In genomic region chr16:72979407-72980219, GRCm38 (mm10) we compare ENCODE assay signal across 8 mouse cellular contexts.
DNase-seq lines count a peak whose midpoint lies in the region; ATAC-seq lines count a peak whose summit lies in the region.

No protein-coding gene starts in this region.

- no peak overlapping the region for H3K4me2 ChIP-seq in liver, embryonic 12.5 days
- H3K4me2 ChIP-seq in limb, embryonic 11.5 days (ENCODE audit: low read depth, severe bottlenecking) = no peak overlapping the region
- no peak overlapping the region for H3K4me2 ChIP-seq in midbrain, embryonic 16.5 days (ENCODE audit: low read length)

- H3K4me1 ChIP-seq in liver, embryonic 12.5 days = no peaks in the 10 kb centered on the region
- H3K4me1 ChIP-seq in limb, embryonic 11.5 days (ENCODE audit: control insufficient read depth, insufficient read depth, low read length) = 0 out of 2 replicates have a peak, but pooled peaks cover 4% of the 10 kb centered on the region
- H3K4me1 ChIP-seq in midbrain, embryonic 16.5 days (ENCODE audit: control insufficient read depth, insufficient read depth, low read length) = peaks cover 10% of the 10 kb centered on the region; the same call in 1 of the 2 replicates

- H3K9ac ChIP-seq in liver, embryonic 12.5 days = no peak overlapping the region
- no peak overlapping the region for H3K9ac ChIP-seq in limb, embryonic 11.5 days (ENCODE audit: low read length)
- no peak overlapping the region for H3K9ac ChIP-seq in midbrain, embryonic 16.5 days (ENCODE audit: low read depth, low read length)

- WGBS in liver, embryonic 12.5 days (ENCODE audit: insufficient replicate concordance) = 23% methylated on average over 8 of the region's 8 CpGs
- 32% methylated on average over 8 of the region's 8 CpGs for WGBS in limb, embryonic 11.5 days
- 27% methylated on average over 8 of the region's 8 CpGs for WGBS in midbrain, embryonic 16.5 days

- H3K9me3 ChIP-seq in liver, embryonic 12.5 days (replicated peaks) = no peaks in the 10 kb centered on the region
- no peaks in the 10 kb centered on the region for H3K9me3 ChIP-seq in limb, embryonic 11.5 days (ENCODE audit: control insufficient read depth, low read length)
- no peaks in the 10 kb centered on the region for H3K9me3 ChIP-seq in midbrain, embryonic 16.5 days (replicated peaks; ENCODE audit: control insufficient read depth, low read length, poor library complexity, severe bottlenecking)

- H3K36me3 ChIP-seq in liver, embryonic 12.5 days = no peaks in the 10 kb centered on the region
- peaks cover 2% of the 10 kb centered on the region; the same call in 1 of the 2 replicates for H3K36me3 ChIP-seq in limb, embryonic 11.5 days (ENCODE audit: control insufficient read depth, insufficient read depth, low read length)
- H3K36me3 ChIP-seq in midbrain, embryonic 16.5 days (ENCODE audit: control insufficient read depth, insufficient read depth, low read length) = no peaks in the 10 kb centered on the region

- ATAC-seq in liver, embryonic 12.5 days = no peak
- ATAC-seq in limb, embryonic 11.5 days (ENCODE audit: insufficient number of reproducible peaks, low FRiP score, low TSS enrichment, low read depth) = no peak
- ATAC-seq in midbrain, embryonic 16.5 days = peak; percentile 74

- H3K4me3 ChIP-seq in liver, embryonic 12.5 days = no peak overlapping the region
- no peak overlapping the region for H3K4me3 ChIP-seq in limb, embryonic 11.5 days (ENCODE audit: low read depth, low read length)
- H3K4me3 ChIP-seq in midbrain, embryonic 16.5 days (ENCODE audit: low read depth, low read length) = no peak overlapping the region

- no peaks in the 10 kb centered on the region for H3K27me3 ChIP-seq in liver, embryonic 12.5 days (replicated peaks)
- H3K27me3 ChIP-seq in limb, embryonic 11.5 days (ENCODE audit: control insufficient read depth, insufficient read depth, low read length) = no peaks in the 10 kb centered on the region
- no peaks in the 10 kb centered on the region for H3K27me3 ChIP-seq in midbrain, embryonic 16.5 days (ENCODE audit: control insufficient read depth, insufficient read depth, low read depth, low read length)

- no peak overlapping the region for H3K27ac ChIP-seq in liver, embryonic 12.5 days
- no peak overlapping the region for H3K27ac ChIP-seq in limb, embryonic 11.5 days (replicated peaks; ENCODE audit: low read depth, low read length)
- no peak overlapping the region for H3K27ac ChIP-seq in midbrain, embryonic 16.5 days (ENCODE audit: low read length)

- peak; percentile 54 for DNase-seq in liver
- DNase-seq in cerebellum, postnatal 4 days (ENCODE audit: low spot score in 2 of 2) = peak; percentile 47 to 79
- peak; percentile 7 to 8 for DNase-seq in gastrocnemius, adult 8-10 months (ENCODE audit: low spot score in 2 of 2)
- peak; percentile 17 to 62 for DNase-seq in kidney, adult 8-10 months
- peak; percentile 88 for DNase-seq in limb, embryonic 11.5 days (ENCODE audit: low spot score)
- peak; percentile 83 for DNase-seq in testis, postnatal 10 days (ENCODE audit: low spot score)

Comparison
In these comparisons a context has a peak if more than half of its experiments do, and no peak if none do; other contexts are left out.
1. DNase-seq: peak in every context shown above with its lines; median percentile 88 in limb, embryonic 11.5 days; 83 in testis, postnatal 10 days; 63 in cerebellum, postnatal 4 days; 54 in liver; 40 in kidney, adult 8-10 months; 8 in gastrocnemius, adult 8-10 months.